Mouse (Mus musculus) naive thymus-derived CD4-positive, alpha-beta T cell, adult 2 months (primary cell): ENCODE measurements around the gene Hist1h1d.
"Not testable (repeated sequence)": the region's sequence is repeated elsewhere in the genome, so short reads cannot be mapped to it uniquely, and the experiment has no call there.

Source experiments
- DNase-seq: peaks from one replicate; pipeline ENCODE4 v3.0.0-alpha.2; 2011; ENCODE audit warnings: low read depth

The Hist1h1d gene

GRCm38 (mm10) chr13:23530181-23530900 lies 22.7 kb upstream of the Hist1h1d start:
- DNase-seq = peak; percentile 92

- DNase-seq = peak; percentile 98
Measured at GRCm38 (mm10) chr13:23530901-23531875, 21.9 kb upstream of the Hist1h1d start, which contains the start of gene Hist1h4h. TSS of gene Hist1h4h (plus strand) at chr13:23531050.

- peak; percentile 6 for DNase-seq
Measured at GRCm38 (mm10) chr13:23532262-23533075, 20.6 kb upstream of the Hist1h1d start.

- DNase-seq = peak; percentile 73
Measured at GRCm38 (mm10) chr13:23533560-23534367, 19.3 kb upstream of the Hist1h1d start, which contains the start of gene Hist1h2af. TSS of gene Hist1h2af (plus strand) at chr13:23533906.

- DNase-seq = no peak
Measured at GRCm38 (mm10) chr13:23534368-23535131, 18.5 kb upstream of the Hist1h1d start.

GRCm38 (mm10) chr13:23535137-23536075 lies 17.7 kb upstream of the Hist1h1d start, which contains the start of gene Hist1h3g:
TSS of gene Hist1h3g (plus strand) at chr13:23535422.
- DNase-seq = peak; percentile 91

- DNase-seq = no peak
Measured at GRCm38 (mm10) chr13:23536076-23536822, 16.8 kb upstream of the Hist1h1d start.

- no peak for DNase-seq
Measured at GRCm38 (mm10) chr13:23537006-23537710, 15.9 kb upstream of the Hist1h1d start.

- no peak for DNase-seq
Measured at GRCm38 (mm10) chr13:23538249-23538648, 14.8 kb upstream of the Hist1h1d start.

GRCm38 (mm10) chr13:23539821-23540220 lies 13.2 kb upstream of the Hist1h1d start:
- DNase-seq = not testable (repeated sequence)

- DNase-seq = no peak
Measured at GRCm38 (mm10) chr13:23541497-23541896, 11.6 kb upstream of the Hist1h1d start.

- DNase-seq = peak; percentile 41
Measured at GRCm38 (mm10) chr13:23542225-23542980, 10.7 kb upstream of the Hist1h1d start.

GRCm38 (mm10) chr13:23542999-23543607 lies 10.0 kb upstream of the Hist1h1d start, which contains the start of gene Hist1h2bh:
TSS of gene Hist1h2bh (minus strand) at chr13:23543392.
- peak; percentile 94 for DNase-seq

- peak; percentile 97 for DNase-seq
Measured at GRCm38 (mm10) chr13:23543965-23544786, 8.9 kb upstream of the Hist1h1d start, which contains the start of gene Hist1h3f. TSS of gene Hist1h3f (plus strand) at chr13:23544052.

- peak; percentile 63 for DNase-seq
Measured at GRCm38 (mm10) chr13:23544787-23545120, 8.3 kb upstream of the Hist1h1d start.
